Mouse (Mus musculus): ENCODE measurements around the gene Tacr2. TPM values are rescaled to one million over a fixed set of nuclear protein-coding genes. Genes with fewer than 3 reads are reported as not detected.

Gene Tacr2
- polyA plus RNA-seq, 1 experiment from 2014 or later = not detected

- H3K4me2 ChIP-seq = no peak overlapping the region
- ATAC-seq (ENCODE audit: low FRiP score) = no peak
- 89% methylated on average over 4 of the region's 4 CpGs for WGBS
These were observed 27.4 kb downstream of the Tacr2 start for GRCm38 (mm10) chr10:62279671-62280070.

GRCm38 (mm10) chr10:62282782-62283181 lies 30.5 kb downstream of the Tacr2 start:
- Histone ChIP-seq H3K9me3 (ENCODE audit: control insufficient read depth, low read length) (no peaks in the 10 kb centered on the region; the same call in 1 of the 2 replicates), H3K4me2 (no peak overlapping the region), H3K36me3 (ENCODE audit: control insufficient read depth, insufficient read depth, low read length) (no peaks in the 10 kb centered on the region), H3K9ac (ENCODE audit: low read length) (no peak overlapping the region), H3K4me1 (ENCODE audit: control insufficient read depth, insufficient read depth, low read length) (no peaks in the 10 kb centered on the region), H3K27me3 (ENCODE audit: control insufficient read depth, insufficient read depth, low read length) (no peaks in the 10 kb centered on the region), H3K4me3 (ENCODE audit: low read depth, low read length) (no peak overlapping the region), H3K27ac (ENCODE audit: low read depth, low read length) (no peak overlapping the region)
- ATAC-seq (ENCODE audit: low FRiP score) (no peak), DNase-seq (ENCODE audit: low spot score, missing footprints) (no peak)
- 47% methylated on average over 9 of the region's 9 CpGs for WGBS

More at GRCm38 (mm10) chr10:62279671-62280070, 27.4 kb downstream of the Tacr2 start:
- Histone ChIP-seq H3K36me3 (ENCODE audit: control insufficient read depth, insufficient read depth, low read length) (no peaks in the 10 kb centered on the region), H3K4me3 (ENCODE audit: low read depth, low read length) (no peak overlapping the region), H3K4me1 (ENCODE audit: control insufficient read depth, insufficient read depth, low read length) (no peaks in the 10 kb centered on the region), H3K9ac (ENCODE audit: low read length) (no peak overlapping the region), H3K9me3 (ENCODE audit: control insufficient read depth, low read length) (no peaks in the 10 kb centered on the region; the same call in 1 of the 2 replicates), H3K27me3 (ENCODE audit: control insufficient read depth, insufficient read depth, low read length) (no peaks in the 10 kb centered on the region), H3K27ac (ENCODE audit: low read depth, low read length) (no peak overlapping the region)
- DNase-seq (ENCODE audit: low spot score, missing footprints) = no peak

GRCm38 (mm10) chr10:62283206-62283792 lies 31.1 kb downstream of the Tacr2 start:
- H3K9me3 ChIP-seq (ENCODE audit: control insufficient read depth, low read length) = no peaks in the 10 kb centered on the region; the same call in 1 of the 2 replicates
- H3K36me3 ChIP-seq (ENCODE audit: control insufficient read depth, insufficient read depth, low read length) = no peaks in the 10 kb centered on the region
- no peak overlapping the region for H3K4me3 ChIP-seq (ENCODE audit: low read depth, low read length)
- no peaks in the 10 kb centered on the region for H3K27me3 ChIP-seq (ENCODE audit: control insufficient read depth, insufficient read depth, low read length)
- 86% methylated on average over 4 of the region's 4 CpGs for WGBS
- DNase-seq (ENCODE audit: low spot score, missing footprints) (no peak), ATAC-seq (ENCODE audit: low FRiP score) (no peak)
- no peak overlapping the region for H3K9ac ChIP-seq (ENCODE audit: low read length)
- no peak overlapping the region for H3K27ac ChIP-seq (ENCODE audit: low read depth, low read length)
- no peaks in the 10 kb centered on the region for H3K4me1 ChIP-seq (ENCODE audit: control insufficient read depth, insufficient read depth, low read length)
- H3K4me2 ChIP-seq = no peak overlapping the region

GRCm38 (mm10) chr10:62287460-62288124 lies 35.4 kb downstream of the Tacr2 start:
- 81% methylated on average over 6 of the region's 6 CpGs for WGBS
- H3K36me3 ChIP-seq (ENCODE audit: control insufficient read depth, insufficient read depth, low read length) = no peaks in the 10 kb centered on the region
- no peak for ATAC-seq (ENCODE audit: low FRiP score)

GRCm38 (mm10) chr10:62294112-62294511 lies 41.9 kb downstream of the Tacr2 start:
- ATAC-seq (ENCODE audit: low FRiP score) = no peak
- no peaks in the 10 kb centered on the region for H3K4me1 ChIP-seq (ENCODE audit: control insufficient read depth, insufficient read depth, low read length)
- no peaks in the 10 kb centered on the region for H3K36me3 ChIP-seq (ENCODE audit: control insufficient read depth, insufficient read depth, low read length)
- no peaks in the 10 kb centered on the region for H3K9me3 ChIP-seq (ENCODE audit: control insufficient read depth, low read length)
- H3K4me3 ChIP-seq (ENCODE audit: low read depth, low read length) = no peak overlapping the region
- H3K4me2 ChIP-seq = no peak overlapping the region
- no peak overlapping the region for H3K9ac ChIP-seq (ENCODE audit: low read length)
- no peak for DNase-seq (ENCODE audit: low spot score, missing footprints)
- no peaks in the 10 kb centered on the region for H3K27me3 ChIP-seq (ENCODE audit: control insufficient read depth, insufficient read depth, low read length)
- WGBS = 87% methylated on average over 4 of the region's 4 CpGs
- H3K27ac ChIP-seq (ENCODE audit: low read depth, low read length) = no peak overlapping the region

More at GRCm38 (mm10) chr10:62287460-62288124, 35.4 kb downstream of the Tacr2 start:
- Histone ChIP-seq H3K27me3 (ENCODE audit: control insufficient read depth, insufficient read depth, low read length) (no peaks in the 10 kb centered on the region), H3K9me3 (ENCODE audit: control insufficient read depth, low read length) (no peaks in the 10 kb centered on the region), H3K4me1 (ENCODE audit: control insufficient read depth, insufficient read depth, low read length) (no peaks in the 10 kb centered on the region), H3K27ac (ENCODE audit: low read depth, low read length) (no peak overlapping the region), H3K4me2 (no peak overlapping the region), H3K4me3 (ENCODE audit: low read depth, low read length) (no peak overlapping the region), H3K9ac (ENCODE audit: low read length) (no peak overlapping the region)
- no peak for DNase-seq (ENCODE audit: low spot score, missing footprints)

- Histone ChIP-seq H3K4me3 (ENCODE audit: low read depth, low read length) (no peak overlapping the region), H3K27me3 (ENCODE audit: control insufficient read depth, insufficient read depth, low read length) (no peaks in the 10 kb centered on the region), H3K9ac (ENCODE audit: low read length) (no peak overlapping the region), H3K36me3 (ENCODE audit: control insufficient read depth, insufficient read depth, low read length) (no peaks in the 10 kb centered on the region), H3K4me2 (no peak overlapping the region), H3K9me3 (ENCODE audit: control insufficient read depth, low read length) (no peaks in the 10 kb centered on the region), H3K4me1 (ENCODE audit: control insufficient read depth, insufficient read depth, low read length) (no peaks in the 10 kb centered on the region), H3K27ac (ENCODE audit: low read depth, low read length) (no peak overlapping the region)
- no peak for DNase-seq (ENCODE audit: low spot score, missing footprints)
- ATAC-seq (ENCODE audit: low FRiP score) = no peak
- 68% methylated on average over 22 of the region's 26 CpGs for WGBS
These were observed 44.0 kb downstream of the Tacr2 start for GRCm38 (mm10) chr10:62296086-62296872.

- Histone ChIP-seq H3K9ac (ENCODE audit: low read length) (no peak overlapping the region), H3K27ac (ENCODE audit: low read depth, low read length) (no peak overlapping the region)
- 91% methylated on average over 23 of the region's 23 CpGs for WGBS
These were observed 48.0 kb downstream of the Tacr2 start for GRCm38 (mm10) chr10:62300006-62300827.

GRCm38 (mm10) chr10:62305090-62305489 lies 52.9 kb downstream of the Tacr2 start:
- Histone ChIP-seq H3K36me3 (ENCODE audit: control insufficient read depth, insufficient read depth, low read length) (no peaks in the 10 kb centered on the region), H3K4me3 (ENCODE audit: low read depth, low read length) (no peak overlapping the region), H3K9ac (ENCODE audit: low read length) (no peak overlapping the region), H3K4me1 (ENCODE audit: control insufficient read depth, insufficient read depth, low read length) (no peaks in the 10 kb centered on the region), H3K27ac (ENCODE audit: low read depth, low read length) (no peak overlapping the region), H3K4me2 (no peak overlapping the region), H3K27me3 (ENCODE audit: control insufficient read depth, insufficient read depth, low read length) (no peaks in the 10 kb centered on the region), H3K9me3 (ENCODE audit: control insufficient read depth, low read length) (no peaks in the 10 kb centered on the region)
- 84% methylated on average over 6 of the region's 6 CpGs for WGBS
- DNase-seq (ENCODE audit: low spot score, missing footprints) = no peak
- no peak for ATAC-seq (ENCODE audit: low FRiP score)

More at GRCm38 (mm10) chr10:62300006-62300827, 48.0 kb downstream of the Tacr2 start:
- no peak overlapping the region for H3K4me3 ChIP-seq (ENCODE audit: low read depth, low read length)
- H3K27me3 ChIP-seq (ENCODE audit: control insufficient read depth, insufficient read depth, low read length) = no peaks in the 10 kb centered on the region
- H3K4me1 ChIP-seq (ENCODE audit: control insufficient read depth, insufficient read depth, low read length) = no peaks in the 10 kb centered on the region
- H3K36me3 ChIP-seq (ENCODE audit: control insufficient read depth, insufficient read depth, low read length) = no peaks in the 10 kb centered on the region
- ATAC-seq (ENCODE audit: low FRiP score) (no peak), DNase-seq (ENCODE audit: low spot score, missing footprints) (no peak)
- H3K9me3 ChIP-seq (ENCODE audit: control insufficient read depth, low read length) = no peaks in the 10 kb centered on the region
- H3K4me2 ChIP-seq = no peak overlapping the region

Data from midbrain, embryonic 11.5 days (tissue).